Comparison of ENCODE assay signal across 7 mouse cellular contexts in the genomic region with DNA sequence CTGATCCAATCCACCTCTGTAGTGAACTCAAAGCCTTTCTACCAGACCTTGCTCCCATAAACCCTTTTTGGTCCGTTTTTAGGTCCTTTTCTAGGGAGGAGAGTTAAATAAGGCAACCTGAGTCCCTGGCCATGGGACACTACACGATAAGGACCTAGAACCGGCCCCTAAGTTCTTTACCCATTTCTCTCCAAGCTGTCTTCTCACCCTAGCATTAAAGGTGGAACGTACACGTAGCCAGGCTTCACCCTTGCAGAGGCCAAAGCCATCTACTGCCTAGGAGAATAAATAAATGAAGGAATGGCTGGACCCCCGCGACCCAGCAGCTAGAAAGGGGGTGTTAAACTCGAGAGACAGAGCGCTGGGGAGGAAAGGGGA. TPM values are rescaled to one million over a fixed set of nuclear protein-coding genes. Genes with fewer than 3 reads are reported as not detected.
DNase-seq lines count a peak whose midpoint lies in the region; ATAC-seq and TF ChIP-seq lines count a peak whose summit lies in the region.

No protein-coding gene starts in this region.

- H3K27ac ChIP-seq in lung, embryonic 14.5 days (ENCODE audit: low read depth): no peak overlapping the region
- peak overlapping the region; percentile 70 for H3K27ac ChIP-seq in forebrain, embryonic 11.5 days (ENCODE audit: low read depth, low read length)
- H3K27ac ChIP-seq in intestine, embryonic 16.5 days (ENCODE audit: low read length): no peak overlapping the region
- peak overlapping the region; percentile 79 for H3K27ac ChIP-seq in neural tube, embryonic 15.5 days (replicated peaks)

- H3K9ac ChIP-seq in lung, embryonic 14.5 days: no peak overlapping the region
- H3K9ac ChIP-seq in forebrain, embryonic 11.5 days (ENCODE audit: low read length): peak overlapping the region; percentile 70
- no peak overlapping the region for H3K9ac ChIP-seq in intestine, embryonic 16.5 days (ENCODE audit: low read depth, low read length)
- H3K9ac ChIP-seq in neural tube, embryonic 15.5 days (replicated peaks): peak overlapping the region; percentile 67

- H3K4me3 ChIP-seq in lung, embryonic 14.5 days (ENCODE audit: low read depth, low read length): no peak overlapping the region
- H3K4me3 ChIP-seq in forebrain, embryonic 11.5 days (ENCODE audit: low read depth, low read length): peak overlapping the region; percentile 53
- H3K4me3 ChIP-seq in intestine, embryonic 16.5 days (ENCODE audit: low read length): peak overlapping the region; percentile 50; the same call in 1 of the 2 replicates
- peak overlapping the region; percentile 56 for H3K4me3 ChIP-seq in neural tube, embryonic 15.5 days (replicated peaks)

- peaks cover 84% of the 10 kb centered on the region for H3K27me3 ChIP-seq in lung, embryonic 14.5 days (ENCODE audit: insufficient read depth, low read length)
- peaks cover 51% of the 10 kb centered on the region for H3K27me3 ChIP-seq in forebrain, embryonic 11.5 days (ENCODE audit: control insufficient read depth, insufficient read depth, low read length)
- peaks cover 66% of the 10 kb centered on the region for H3K27me3 ChIP-seq in intestine, embryonic 16.5 days (replicated peaks; ENCODE audit: control insufficient read depth, insufficient read depth, low read length)
- H3K27me3 ChIP-seq in neural tube, embryonic 15.5 days (replicated peaks): peaks cover 9% of the 10 kb centered on the region; the same call in 1 of the 2 replicates

- DNase-seq in lung, embryonic 14.5 days: no peak
- DNase-seq in lung, postnatal 36 days: no peak
- no peak for DNase-seq in forebrain, embryonic 11.5 days (ENCODE audit: low spot score)
- no peak for DNase-seq in adrenal gland, postnatal 14 days

- no peak for ATAC-seq in lung, embryonic 14.5 days (ENCODE audit: insufficient read depth)
- ATAC-seq in forebrain, embryonic 11.5 days (replicated peaks; ENCODE audit: low FRiP score): no peak
- no peak for ATAC-seq in intestine, embryonic 16.5 days
- no peak for ATAC-seq in neural tube, embryonic 15.5 days (ENCODE audit: low FRiP score)
- ATAC-seq in inflammation-experienced regulatory T-cells, adult 6 months: no peak

- no peaks in the 10 kb centered on the region; the same call in 1 of the 2 replicates for H3K4me1 ChIP-seq in lung, embryonic 14.5 days (ENCODE audit: insufficient read depth)
- H3K4me1 ChIP-seq in forebrain, embryonic 11.5 days (replicated peaks; ENCODE audit: control insufficient read depth, insufficient read depth, low read length): peaks cover 42% of the 10 kb centered on the region
- H3K4me1 ChIP-seq in intestine, embryonic 16.5 days (ENCODE audit: control insufficient read depth, insufficient read depth, low read length): peaks cover 12% of the 10 kb centered on the region; the same call in 1 of the 2 replicates
- H3K4me1 ChIP-seq in neural tube, embryonic 15.5 days: peaks cover 62% of the 10 kb centered on the region

- H3K9me3 ChIP-seq in lung, embryonic 14.5 days (ENCODE audit: low read depth, low read length): no peaks in the 10 kb centered on the region
- no peaks in the 10 kb centered on the region for H3K9me3 ChIP-seq in forebrain, embryonic 11.5 days (ENCODE audit: control insufficient read depth, low read length)
- no peaks in the 10 kb centered on the region for H3K9me3 ChIP-seq in intestine, embryonic 16.5 days (ENCODE audit: control insufficient read depth, low read length)
- no peaks in the 10 kb centered on the region for H3K9me3 ChIP-seq in neural tube, embryonic 15.5 days (replicated peaks)

- H3K36me3 ChIP-seq in lung, embryonic 14.5 days (ENCODE audit: insufficient read depth): no peaks in the 10 kb centered on the region
- H3K36me3 ChIP-seq in forebrain, embryonic 11.5 days (ENCODE audit: control insufficient read depth, insufficient read depth, low read length): no peaks in the 10 kb centered on the region
- H3K36me3 ChIP-seq in intestine, embryonic 16.5 days (ENCODE audit: control insufficient read depth, insufficient read depth, low read length): no peaks in the 10 kb centered on the region
- H3K36me3 ChIP-seq in neural tube, embryonic 15.5 days: no peaks in the 10 kb centered on the region

- peak overlapping the region; percentile 92 for H3K4me2 ChIP-seq in lung, embryonic 14.5 days
- peak overlapping the region; percentile 97 for H3K4me2 ChIP-seq in forebrain, embryonic 11.5 days (ENCODE audit: low read depth, low read length, severe bottlenecking)
- peak overlapping the region; percentile 85 for H3K4me2 ChIP-seq in intestine, embryonic 16.5 days (ENCODE audit: low read depth, low read length)
- peak overlapping the region; percentile 99 for H3K4me2 ChIP-seq in neural tube, embryonic 15.5 days

- WGBS in lung, embryonic 14.5 days: 2% methylated on average over 9 of the region's 9 CpGs
- WGBS in forebrain, embryonic 11.5 days: 1% methylated on average over 9 of the region's 9 CpGs
- WGBS in intestine, embryonic 16.5 days: 2% methylated on average over 9 of the region's 9 CpGs
- 2% methylated on average over 9 of the region's 9 CpGs for WGBS in neural tube, embryonic 15.5 days

- TF ChIP-seq CTCF in lung, embryonic 14.5 days (IDR thresholded peaks at IDR 0.05; ENCODE audit: low read depth): no peak

RNA-seq across cellular contexts. Expression of a gene that starts 26.6 kb away (rescaled TPM):
- polyA plus RNA-seq in lung, embryonic 14.5 days (2014; fragmentation: Nextera tagmentation; extraction: Ambion mirVana): 0.24 and 0.41 TPM in 2 replicates
- 19.5 and 19.6 TPM in 2 replicates for polyA plus RNA-seq in forebrain, embryonic 11.5 days (2014; fragmentation: Nextera tagmentation; extraction: Ambion mirVana)
- polyA plus RNA-seq in intestine, embryonic 16.5 days (2015; fragmentation: Nextera tagmentation; extraction: Ambion mirVana): 0.07 TPM in 1 of 2 replicates, not detected in the other
- polyA plus RNA-seq in neural tube, embryonic 15.5 days (2015; fragmentation: Nextera tagmentation; extraction: Ambion mirVana): 4.8 and 8.7 TPM in 2 replicates
- not detected for polyA plus RNA-seq in inflammation-experienced regulatory T-cells, adult 6 months (2017; shearing (Covaris generic))
- total RNA-seq in adrenal gland, postnatal 14 days (2021): 0.30 and 0.53 TPM in 2 replicates

RNA-seq across cellular contexts. Expression of a gene that starts 29.5 kb away (rescaled TPM):
- 32.4 and 35.7 TPM in 2 replicates for polyA plus RNA-seq in lung, embryonic 14.5 days (2014; fragmentation: Nextera tagmentation; extraction: Ambion mirVana)
- polyA plus RNA-seq in forebrain, embryonic 11.5 days (2014; fragmentation: Nextera tagmentation; extraction: Ambion mirVana): 45.2 and 45.3 TPM in 2 replicates
- 8.1 and 10.9 TPM in 2 replicates for polyA plus RNA-seq in intestine, embryonic 16.5 days (2015; fragmentation: Nextera tagmentation; extraction: Ambion mirVana)
- polyA plus RNA-seq in neural tube, embryonic 15.5 days (2015; fragmentation: Nextera tagmentation; extraction: Ambion mirVana): 27.6 and 30.7 TPM in 2 replicates
- polyA plus RNA-seq in inflammation-experienced regulatory T-cells, adult 6 months (2017; shearing (Covaris generic)): 10 to 100 TPM in 2 of 3 experiments, 1 to 10 TPM in 1; 5.3 to 16.0 (median 11.6) TPM
- total RNA-seq in adrenal gland, postnatal 14 days (2021): 21.9 and 22.5 TPM in 2 replicates

RNA-seq across cellular contexts. Expression of a gene that starts 58.0 kb away (rescaled TPM):
- polyA plus RNA-seq in lung, embryonic 14.5 days (2014; fragmentation: Nextera tagmentation; extraction: Ambion mirVana): 22.8 and 25.8 TPM in 2 replicates
- 6.6 and 7.0 TPM in 2 replicates for polyA plus RNA-seq in forebrain, embryonic 11.5 days (2014; fragmentation: Nextera tagmentation; extraction: Ambion mirVana)
- polyA plus RNA-seq in intestine, embryonic 16.5 days (2015; fragmentation: Nextera tagmentation; extraction: Ambion mirVana): 11.7 and 13.9 TPM in 2 replicates
- polyA plus RNA-seq in neural tube, embryonic 15.5 days (2015; fragmentation: Nextera tagmentation; extraction: Ambion mirVana): 5.4 and 6.2 TPM in 2 replicates
- polyA plus RNA-seq in inflammation-experienced regulatory T-cells, adult 6 months (2017; shearing (Covaris generic)): not detected
- 30.9 and 37.3 TPM in 2 replicates for total RNA-seq in adrenal gland, postnatal 14 days (2021)

Comparison
In these comparisons a context has a peak if more than half of its experiments do, and no peak if none do; other contexts are left out.
1. H3K27ac ChIP-seq: peak in forebrain, embryonic 11.5 days (single experiment) and neural tube, embryonic 15.5 days (single experiment); none in lung, embryonic 14.5 days (single experiment) and intestine, embryonic 16.5 days (single experiment).
2. H3K9ac ChIP-seq: peak in forebrain, embryonic 11.5 days (single experiment) and neural tube, embryonic 15.5 days (single experiment); none in lung, embryonic 14.5 days (single experiment) and intestine, embryonic 16.5 days (single experiment).
3. Peak in every context shown above with its lines, with median percentiles within 50 percentile points of each other: H3K4me2 ChIP-seq.